Mouse (Mus musculus) cerebellum, adult 2 months (tissue): ENCODE measurements around the gene Sec14l1. TPM values are rescaled to one million over a fixed set of nuclear protein-coding genes. Genes with fewer than 3 reads are reported as not detected.

Experiments
- DNase-seq, 2 experiments: peaks; one replicate each; pipeline ENCODE4 v3.0.0; 2021
- H3K27ac ChIP-seq: fragments of 200-500 bp; 2 replicates; pipeline ENCODE4 v1.5.1; 2012; ENCODE audit warnings: low read length, control low read depth, inconsistent platforms; ENCODE audit not compliant: insufficient read depth
- H3K27me3 ChIP-seq: fragments of 200-500 bp; 2 replicates; pipeline ENCODE4 v1.6.1; 2012; ENCODE audit warnings: inconsistent platforms, mild to moderate bottlenecking, low read length, moderate library complexity; ENCODE audit not compliant: control insufficient read depth, insufficient read depth
- H3K4me1 ChIP-seq: fragments of 200-500 bp; 2 replicates; pipeline ENCODE4 v1.6.1; 2011; ENCODE audit warnings: low read length; ENCODE audit not compliant: control insufficient read depth, insufficient read depth
- H3K4me3 ChIP-seq: fragments of 200-500 bp; replicated peaks from 2 replicates; pipeline ENCODE3; 2011; ENCODE audit warnings: mild to moderate bottlenecking, low read depth, low read length, control low read depth; ENCODE audit not compliant: insufficient read depth
- CTCF ChIP-seq: fragments of 200-500 bp; IDR thresholded peaks from 2 replicates; pipeline ENCODE4 v1.5.1; 2011; ENCODE audit warnings: low read depth, mild to moderate bottlenecking, control low read depth, low read length, moderate library complexity, borderline replicate concordance; ENCODE audit not compliant: insufficient read depth
- POLR2A ChIP-seq: fragments of 200-500 bp; IDR thresholded peaks from 2 replicates; pipeline ENCODE4 v1.6.1; 2011; ENCODE audit warnings: low read length, control low read depth, borderline replicate concordance; ENCODE audit not compliant: insufficient read depth
- WGBS: fragments of 180-500 bp; shearing (Covaris S2); methylation state at CpG from one replicate; pipeline ENCODE4 v1.1.7; 2018; 5-methylcytosine and 5-hydroxymethylcytosine counted together
- polyA plus RNA-seq: library from polyadenylated mRNA; depleted of rRNA; stranded (reverse); fragments of >200 nt; gene quantifications from 2 replicates; pipeline ENCODE4 v1.2.3, GENCODE M21; 2012

Sec14l1 gene
- polyA plus RNA-seq, 1 experiment: 124 TPM

GRCm38 (mm10) chr11:117129473-117129872 lies 14.5 kb downstream of the Sec14l1 start:
- DNase-seq: peak; percentile 66 to 73
- TF ChIP-seq CTCF: no peak
- no peak for TF ChIP-seq POLR2A
- Histone ChIP-seq H3K27me3 (no peaks in the 10 kb centered on the region), H3K4me1 (peaks cover 73% of the 10 kb centered on the region), H3K4me3 (no peak overlapping the region), H3K27ac (peak overlapping the region; percentile 29)
- WGBS: 11% methylated on average over 11 of the region's 11 CpGs

GRCm38 (mm10) chr11:117130068-117130467 lies 15.1 kb downstream of the Sec14l1 start:
- Histone ChIP-seq H3K27me3 (no peaks in the 10 kb centered on the region), H3K4me1 (peaks cover 76% of the 10 kb centered on the region), H3K27ac (peak overlapping the region; percentile 29), H3K4me3 (no peak overlapping the region)
- TF ChIP-seq CTCF: no peak
- TF ChIP-seq POLR2A: no peak
- DNase-seq: peak in 1 of 2 experiments; percentile 21
- 24% methylated on average over 8 of the region's 8 CpGs for whole genome bisulfite sequencing

GRCm38 (mm10) chr11:117130888-117131287 lies 15.9 kb downstream of the Sec14l1 start:
- Histone ChIP-seq H3K27me3 (no peaks in the 10 kb centered on the region), H3K4me3 (no peak overlapping the region), H3K27ac (no peak overlapping the region), H3K4me1 (peaks cover 75% of the 10 kb centered on the region)
- DNase-seq: peak in 1 of 2 experiments; percentile 53
- WGBS: 13% methylated on average over 5 of the region's 5 CpGs
- TF ChIP-seq POLR2A (no peak), CTCF (no peak)

GRCm38 (mm10) chr11:117131450-117131849 lies 16.5 kb downstream of the Sec14l1 start:
- H3K4me1 ChIP-seq: peaks cover 76% of the 10 kb centered on the region
- WGBS: 97% methylated on average over 10 of the region's 10 CpGs

GRCm38 (mm10) chr11:117134776-117135387 lies 19.9 kb downstream of the Sec14l1 start:
- peak overlapping the region; percentile 6; the same call in 1 of the 2 replicates for H3K27ac ChIP-seq
- peaks cover 70% of the 10 kb centered on the region for H3K4me1 ChIP-seq
- no peak for DNase-seq
- TF ChIP-seq CTCF (no peak), POLR2A (no peak)
- no peak overlapping the region for H3K4me3 ChIP-seq
- H3K27me3 ChIP-seq: no peaks in the 10 kb centered on the region
- WGBS: 53% methylated on average over 23 of the region's 23 CpGs

More at GRCm38 (mm10) chr11:117131450-117131849, 16.5 kb downstream of the Sec14l1 start:
- no peak for TF ChIP-seq POLR2A
- TF ChIP-seq CTCF: no peak
- H3K27me3 ChIP-seq: no peaks in the 10 kb centered on the region
- no peak for DNase-seq
- no peak overlapping the region for H3K4me3 ChIP-seq
- no peak overlapping the region for H3K27ac ChIP-seq

- peak overlapping the region; percentile 55 for H3K27ac ChIP-seq
- H3K27me3 ChIP-seq: no peaks in the 10 kb centered on the region
- H3K4me3 ChIP-seq: no peak overlapping the region
- H3K4me1 ChIP-seq: peaks cover 70% of the 10 kb centered on the region
- DNase-seq: peak in 1 of 2 experiments; percentile 18
- TF ChIP-seq POLR2A (no peak), CTCF (no peak)
- WGBS: 26% methylated on average over 17 of the region's 17 CpGs
Observed at GRCm38 (mm10) chr11:117135457-117136290, 20.7 kb downstream of the Sec14l1 start.

GRCm38 (mm10) chr11:117136880-117137279 lies 21.9 kb downstream of the Sec14l1 start:
- 80% methylated on average over 14 of the region's 14 CpGs for WGBS
- no peak overlapping the region for H3K27ac ChIP-seq
- peak in 1 of 2 experiments; percentile 10 for DNase-seq

GRCm38 (mm10) chr11:117138213-117138761 lies 23.3 kb downstream of the Sec14l1 start:
- 14% methylated on average over 9 of the region's 9 CpGs for WGBS
- no peaks in the 10 kb centered on the region for H3K27me3 ChIP-seq
- H3K4me1 ChIP-seq: peaks cover 67% of the 10 kb centered on the region
- no peak for TF ChIP-seq CTCF
- TF ChIP-seq POLR2A: no peak
- H3K4me3 ChIP-seq: no peak overlapping the region
- DNase-seq: peak in 1 of 2 experiments; percentile 40
- peak overlapping the region; percentile 68 for H3K27ac ChIP-seq

More at GRCm38 (mm10) chr11:117136880-117137279, 21.9 kb downstream of the Sec14l1 start:
- Histone ChIP-seq H3K4me1 (peaks cover 72% of the 10 kb centered on the region), H3K4me3 (no peak overlapping the region), H3K27me3 (no peaks in the 10 kb centered on the region)
- no peak for TF ChIP-seq CTCF
- TF ChIP-seq POLR2A: no peak
